Mouse (Mus musculus): ENCODE measurements around the gene Arfgap3.

DNA sequence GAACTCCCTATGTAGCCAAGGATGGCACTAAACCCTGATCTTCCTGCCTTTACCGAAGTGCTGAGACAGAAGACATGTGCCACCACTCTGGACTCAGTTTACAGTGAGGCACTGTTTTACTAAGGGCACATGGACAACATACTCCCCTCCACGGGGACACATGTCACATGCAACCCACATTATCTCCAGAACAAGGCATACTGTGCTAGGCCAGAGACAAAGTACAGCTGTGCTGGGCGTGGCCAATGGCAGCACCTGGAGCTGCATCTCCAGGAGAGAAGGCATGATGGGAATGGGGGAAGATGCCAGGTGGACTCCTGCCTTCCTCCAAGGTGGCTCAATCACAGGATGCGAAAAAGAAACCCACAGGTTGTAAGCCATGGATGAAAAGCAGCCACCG, 21.1 kb downstream of the Arfgap3 start:
- TF ChIP-seq CTCF (IDR thresholded peaks at IDR 0.05; ENCODE audit: extremely low read depth, insufficient read depth, low read length) (no peak), POLR2A (IDR thresholded peaks at IDR 0.05; ENCODE audit: extremely low read depth, insufficient read depth, low read length) (no peak)

Data from cortical plate, adult 2 months (tissue).